Mouse (Mus musculus) monocyte, adult 5-6 weeks (primary cell): ENCODE measurements around the gene Cabp1. TPM values are rescaled to one million over a fixed set of nuclear protein-coding genes. Genes with fewer than 3 reads are reported as not detected.
A peak's percentile ranks its signal among the peaks of the same experiment; 100 is the strongest.

Experiments used
- ATAC-seq: fragments of 153-309, 156-312 bp; replicated peaks from 2 replicates; pipeline ENCODE4 v1.8.0; 2017; ENCODE audit warnings: mild to moderate bottlenecking; ENCODE audit not compliant: low TSS enrichment, insufficient number of reproducible peaks, severe bottlenecking, poor library complexity, low FRiP score
- total RNA-seq: library from RNA; stranded (forward); fragments of 200-1000, 200-491, 200-594 nt; gene quantifications from 3 replicates; pipeline ENCODE4 v1.2.3, GENCODE M21; 2017

Gene Cabp1
- not detected in 3 replicates for total RNA-seq

DNA sequence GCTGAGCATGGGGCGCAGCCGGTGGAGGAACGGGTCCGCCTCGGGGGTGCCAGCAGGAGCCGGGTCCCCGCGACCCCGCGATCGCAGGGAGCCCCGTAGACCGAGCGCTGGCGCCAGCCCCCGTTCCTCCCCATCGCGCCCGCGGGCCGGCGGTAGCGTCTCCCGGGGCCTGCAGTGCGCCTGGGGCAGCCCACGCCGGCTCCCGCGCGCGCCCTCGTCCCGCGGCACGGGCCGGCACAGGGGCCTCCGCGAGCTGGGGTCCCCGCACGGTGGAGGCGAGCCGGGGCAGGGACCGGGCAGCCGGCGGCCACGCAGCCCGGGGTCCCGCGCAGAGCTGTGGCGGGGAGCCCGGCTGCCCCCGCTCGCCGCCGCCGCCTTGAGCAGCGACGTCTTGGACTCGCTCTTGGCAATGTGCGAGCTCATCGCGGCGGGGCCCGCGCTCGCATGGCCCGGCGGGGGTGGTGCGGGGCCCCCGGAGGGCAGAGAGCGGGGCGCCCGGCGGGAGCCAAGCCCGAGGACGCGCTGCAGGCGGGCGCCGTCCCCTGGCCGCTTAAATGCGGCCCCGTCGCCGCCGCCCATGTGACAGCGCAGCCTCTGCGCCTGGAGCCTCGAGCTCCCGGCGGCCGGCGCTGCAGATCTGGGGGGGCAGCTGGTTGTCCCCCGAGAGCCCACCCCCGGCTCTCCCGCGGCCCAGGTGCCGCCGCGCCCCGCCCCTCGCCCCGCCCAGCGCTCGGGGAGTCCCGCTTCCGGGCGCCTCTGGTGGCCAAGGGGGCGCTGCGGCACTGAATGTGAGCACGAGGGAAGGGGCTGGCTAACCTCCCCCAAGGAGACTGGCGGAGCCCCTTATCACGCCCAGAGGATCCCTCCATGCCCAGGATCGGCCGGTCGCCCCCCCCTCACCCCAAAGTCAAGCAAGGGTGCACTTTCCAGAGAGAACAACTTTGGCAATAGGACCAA, at the start of gene Cabp1:
TSS of gene Cabp1 (minus strand) at position 713 of the 957 bp plus-strand sequence.
- no peak for ATAC-seq

DNA sequence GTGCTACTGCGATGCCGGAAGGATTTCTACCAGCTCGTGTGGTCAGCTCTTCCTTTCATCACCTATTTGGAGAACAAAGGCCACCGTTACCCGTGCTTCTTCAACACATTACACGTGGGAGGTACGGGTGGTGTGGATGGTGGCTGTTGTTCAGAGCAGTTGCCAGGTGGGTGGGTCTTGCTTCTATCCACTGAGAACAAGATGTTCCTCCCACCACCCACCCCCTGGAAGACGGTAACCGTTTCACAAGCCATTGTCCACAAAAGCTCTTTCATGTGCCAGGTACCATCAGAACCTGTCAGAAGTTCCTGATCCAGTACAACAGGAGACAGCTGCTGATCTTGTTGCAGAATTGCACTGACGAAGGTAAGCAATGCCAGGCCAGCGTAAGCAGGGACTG, 46.0 kb upstream of the Cabp1 start:
- ATAC-seq, result no peak

DNA sequence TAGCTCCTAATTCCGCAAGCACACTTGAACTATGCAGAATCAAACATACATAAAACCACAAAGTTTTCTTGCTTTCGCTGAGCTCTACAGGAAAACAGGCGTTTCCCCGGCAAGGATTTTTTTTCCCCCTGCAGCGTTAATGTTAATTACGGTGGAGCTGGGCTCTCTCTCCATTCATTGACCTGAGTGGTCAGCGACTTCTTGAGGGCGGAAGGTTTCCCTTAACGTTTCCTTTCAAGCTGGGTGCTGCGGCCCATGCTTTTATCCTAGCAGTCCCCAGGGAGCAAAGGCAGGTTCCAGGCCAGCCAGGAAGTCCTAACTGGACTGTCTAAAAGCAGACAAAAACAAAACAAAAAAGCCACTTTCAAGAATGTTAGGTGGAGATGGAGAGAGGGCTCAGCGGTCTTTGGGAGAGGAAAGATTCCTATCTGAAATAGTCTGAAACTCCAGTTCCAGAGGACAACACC, 44.6 kb upstream of the Cabp1 start:
- ATAC-seq, result no peak

DNA sequence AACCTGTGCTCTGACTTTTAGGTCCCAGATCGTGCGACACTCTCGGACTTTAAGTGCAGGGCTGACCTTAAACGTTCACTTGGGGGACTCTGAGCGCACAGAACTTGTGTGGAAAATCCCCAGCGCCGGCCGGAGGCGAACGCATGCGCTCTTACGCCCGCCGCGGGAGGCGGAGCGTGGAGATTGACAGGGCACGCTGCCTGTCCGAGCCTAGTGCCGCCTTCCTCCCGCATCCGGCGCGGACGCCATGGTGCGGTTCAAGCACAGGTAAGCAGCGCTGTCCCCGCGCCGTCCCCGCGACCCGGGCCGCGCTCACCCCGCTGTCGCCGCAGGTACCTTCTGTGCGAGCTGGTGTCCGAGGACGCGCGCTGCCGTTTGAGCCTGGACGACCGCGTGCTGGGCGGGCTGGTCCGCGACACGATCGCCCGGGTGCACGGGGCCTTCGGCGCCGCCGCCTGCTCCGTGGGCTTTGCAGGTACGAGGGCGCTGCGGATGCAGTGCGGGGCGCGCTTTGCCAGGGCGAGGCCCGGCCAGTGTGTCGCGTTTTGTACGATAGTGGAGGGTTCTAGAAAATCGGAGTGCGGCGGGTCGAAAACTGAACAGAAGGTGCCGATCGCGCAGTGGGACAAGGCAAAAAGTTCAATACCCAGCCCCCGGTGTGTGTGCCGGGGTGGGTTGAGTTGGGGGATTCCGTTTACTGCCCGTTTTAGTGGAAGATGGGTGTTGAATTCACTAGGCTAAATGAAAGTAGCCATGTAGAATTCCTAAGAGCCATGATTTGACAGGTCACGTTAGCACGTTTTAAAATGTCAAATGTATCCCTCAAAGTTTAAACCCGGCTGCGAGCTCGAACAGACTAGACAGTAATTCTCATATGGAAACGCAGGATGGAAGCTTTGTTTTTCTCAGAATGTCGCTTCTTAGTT, 43.9 kb upstream of the Cabp1 start:
- peak; percentile 70 for ATAC-seq

DNA sequence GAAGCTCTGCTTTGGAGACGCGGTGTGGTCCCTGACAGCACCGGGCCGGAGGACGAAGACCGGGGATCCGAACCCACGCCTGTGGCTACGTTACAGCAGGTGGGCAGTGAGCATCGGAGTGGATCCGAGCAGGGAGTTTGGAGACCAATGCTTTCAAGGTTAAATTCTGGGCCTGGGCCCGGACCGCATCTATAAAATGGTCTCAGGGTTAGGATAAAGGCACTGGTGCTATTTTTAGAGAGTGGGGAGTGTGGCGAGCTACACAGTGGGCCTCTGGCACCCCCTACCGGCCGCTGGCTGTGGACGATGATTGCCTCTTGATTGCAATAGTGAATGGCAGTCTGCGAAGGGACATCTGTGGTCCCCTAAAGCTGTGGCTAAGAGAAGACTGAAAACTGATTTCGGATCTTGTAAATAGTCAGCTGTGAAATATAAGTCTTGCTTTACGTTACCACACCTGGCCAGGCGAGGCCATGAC, 41.6 kb upstream of the Cabp1 start, which contains the start of gene Pop5:
TSS of gene Pop5 (plus strand) at position 51 of the 478 bp plus-strand sequence.
- peak; percentile 81 for ATAC-seq

DNA sequence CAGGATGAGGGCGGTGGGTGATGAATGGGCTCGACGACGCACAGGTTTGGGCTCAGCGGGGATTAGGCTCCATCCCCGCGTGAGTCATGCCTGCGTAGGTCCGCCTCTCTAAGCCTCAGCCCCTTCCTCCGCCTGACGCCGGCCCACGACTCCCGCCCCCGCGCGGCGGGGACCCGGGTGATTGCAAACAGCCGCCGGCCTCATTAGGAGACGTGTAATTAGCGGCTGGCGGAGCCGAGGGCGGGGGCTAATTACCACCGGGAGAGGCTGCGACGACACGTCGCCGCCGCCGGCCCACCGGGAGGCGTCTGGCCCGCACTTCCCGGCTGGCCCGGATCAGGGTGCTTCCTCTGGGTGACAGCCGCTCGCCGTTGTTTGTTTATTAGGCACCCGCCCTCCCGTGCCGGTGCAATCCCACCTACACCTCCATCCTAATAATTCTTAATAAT, 41.2 kb upstream of the Cabp1 start:
- 0 out of 2 replicates have a peak, but pooled peaks have one; percentile 4 for ATAC-seq

DNA sequence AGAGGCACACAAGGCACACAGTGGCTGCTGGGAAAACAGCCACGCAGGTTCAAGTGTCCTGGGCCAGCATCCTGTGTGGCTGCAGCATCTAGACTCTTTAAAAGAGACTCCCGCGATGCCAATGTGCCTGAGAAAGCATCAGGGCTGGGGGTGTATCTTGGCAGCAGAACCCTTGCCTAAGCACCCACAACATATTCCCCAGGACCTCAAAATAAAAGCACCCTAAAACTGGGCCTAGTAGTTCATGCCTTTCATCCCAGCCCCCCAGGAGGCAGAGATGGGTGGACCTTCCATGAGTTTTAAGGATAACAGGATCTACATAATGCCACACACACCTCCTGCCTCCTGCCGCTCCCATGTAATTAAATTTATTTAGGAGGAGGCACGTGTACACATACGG, 40.3 kb upstream of the Cabp1 start:
- no peak for ATAC-seq

DNA sequence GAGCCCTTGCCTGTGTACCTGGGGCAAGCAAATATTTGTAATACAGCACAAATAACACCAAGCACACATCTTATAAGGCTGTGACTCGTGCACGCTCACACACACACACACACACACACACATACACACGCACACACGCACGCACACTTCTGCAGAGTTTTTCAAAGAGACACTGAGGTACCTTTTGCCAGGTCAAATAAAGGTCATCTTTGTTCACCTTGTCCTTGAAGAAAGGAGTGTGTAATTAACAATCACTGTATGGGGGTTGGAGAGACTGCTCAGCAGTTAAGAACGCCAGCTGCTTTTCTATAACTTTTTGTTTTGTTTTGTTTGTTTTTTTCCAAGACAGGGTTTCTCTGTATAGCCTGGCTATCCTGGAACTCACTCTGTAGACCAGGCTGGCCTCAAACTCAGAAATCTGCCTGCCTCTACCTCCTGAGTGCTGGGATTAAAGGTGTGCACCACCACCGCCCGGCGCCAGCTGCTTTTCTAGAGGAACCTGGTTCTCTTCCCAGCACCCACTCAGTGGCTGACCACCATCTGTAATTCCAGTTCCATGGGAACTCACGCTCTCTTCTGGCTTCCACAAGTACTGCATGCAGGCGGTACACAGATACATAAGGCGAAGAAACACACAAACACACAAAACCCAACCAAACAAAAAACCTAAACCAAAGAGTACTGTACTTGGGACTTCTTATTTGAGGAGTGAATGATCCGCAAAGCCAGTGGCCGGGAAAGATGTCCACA, 39.0 kb upstream of the Cabp1 start:
- ATAC-seq, result no peak

DNA sequence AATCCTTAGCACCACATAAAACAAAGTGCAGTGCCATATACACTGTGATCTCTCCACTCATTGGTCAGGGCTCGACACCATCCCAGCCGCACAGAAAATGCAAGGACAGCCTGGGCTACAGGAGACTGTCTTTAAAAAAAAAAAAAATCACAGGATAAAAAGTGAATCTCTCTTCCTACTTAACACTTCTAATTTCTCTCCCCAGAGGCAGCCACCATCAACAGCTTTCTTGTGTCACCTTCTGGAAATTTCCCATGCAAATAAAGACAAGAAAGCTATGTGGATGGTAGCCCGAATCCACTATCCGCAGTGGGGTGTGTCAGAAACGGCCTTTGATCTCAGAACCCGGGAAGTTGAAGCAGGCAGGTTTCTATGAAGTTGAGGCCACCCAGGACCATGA, 38.3 kb upstream of the Cabp1 start:
- ATAC-seq, result no peak

DNA sequence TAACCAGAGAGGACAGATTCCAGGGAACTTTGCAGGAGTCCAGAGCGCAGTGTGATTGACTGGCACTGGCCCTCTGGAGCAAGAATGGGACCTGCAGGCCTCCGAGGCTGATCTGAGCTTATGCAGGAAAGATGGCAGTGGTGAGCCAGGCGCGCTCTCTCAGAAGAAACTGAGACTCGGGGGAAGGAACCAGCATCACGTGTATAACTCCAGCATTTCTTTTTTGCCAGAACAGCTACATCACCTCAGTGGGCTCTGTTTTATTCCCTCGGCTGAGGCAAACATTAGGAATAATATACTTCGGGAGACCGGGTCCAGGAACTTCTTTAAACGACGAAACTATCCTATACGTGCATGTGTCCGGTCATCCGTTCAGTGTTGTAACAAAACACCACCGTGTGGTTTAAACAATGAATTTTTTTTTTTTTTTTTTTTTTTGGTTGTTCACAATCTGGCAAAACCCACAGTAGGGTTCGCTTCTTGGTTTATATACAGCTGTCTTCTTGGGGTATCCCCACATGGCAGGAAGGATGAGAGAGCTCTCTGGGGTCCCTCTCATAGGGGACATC, 37.5 kb upstream of the Cabp1 start:
- no peak for ATAC-seq

DNA sequence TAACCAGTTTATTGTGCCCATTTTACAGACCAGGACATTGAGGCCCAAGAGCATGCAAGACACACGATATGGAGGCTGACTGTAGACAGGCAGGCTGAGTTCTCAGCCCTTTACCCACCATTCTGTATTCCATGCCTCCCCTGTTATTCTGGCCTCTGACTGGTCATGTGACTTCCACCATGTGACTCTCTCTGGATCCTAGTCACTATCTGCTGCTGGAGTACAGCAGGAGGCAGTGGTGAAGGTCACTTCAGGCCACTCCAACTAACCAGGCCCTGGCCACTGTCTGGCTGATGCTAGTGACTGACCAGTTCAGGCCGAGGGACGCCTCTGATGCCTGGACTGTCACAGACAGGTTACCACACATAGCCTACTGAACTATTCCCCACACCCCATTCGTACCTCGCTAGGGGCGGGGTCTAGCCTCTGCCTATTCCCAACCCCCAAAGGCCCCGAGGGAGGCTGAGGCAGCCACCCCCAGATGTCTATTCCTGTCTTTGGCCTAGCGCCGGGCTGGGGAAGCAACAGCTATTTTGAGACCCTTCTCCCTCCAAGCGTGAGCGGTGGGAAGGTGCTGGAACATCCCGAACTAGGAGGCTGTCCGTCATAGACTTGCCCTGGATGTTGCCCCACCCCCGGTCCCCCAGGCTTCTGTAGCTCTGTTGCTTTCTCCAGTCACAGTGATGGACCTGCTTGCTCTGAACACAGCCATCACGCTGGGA, 36.8 kb upstream of the Cabp1 start:
- no peak for ATAC-seq

DNA sequence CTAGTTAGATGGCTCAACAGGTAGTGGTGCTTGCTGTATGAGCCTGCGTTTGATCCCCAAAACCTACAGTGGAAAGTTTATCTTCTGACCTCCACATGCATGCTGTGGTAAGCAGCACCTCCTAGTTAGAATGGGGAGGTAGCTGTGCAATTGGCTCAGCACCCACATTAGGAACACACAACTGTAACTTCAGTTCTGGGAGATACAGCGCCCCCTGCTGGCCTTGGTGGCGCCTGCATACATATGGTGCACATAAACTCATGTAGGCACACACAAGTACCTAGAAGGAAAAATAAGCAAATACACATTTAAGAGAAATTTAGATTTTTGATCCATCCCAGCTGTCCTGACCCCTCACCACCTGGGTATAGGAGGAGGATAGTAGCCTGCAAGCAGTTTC, 28.3 kb upstream of the Cabp1 start:
- ATAC-seq, result no peak

DNA sequence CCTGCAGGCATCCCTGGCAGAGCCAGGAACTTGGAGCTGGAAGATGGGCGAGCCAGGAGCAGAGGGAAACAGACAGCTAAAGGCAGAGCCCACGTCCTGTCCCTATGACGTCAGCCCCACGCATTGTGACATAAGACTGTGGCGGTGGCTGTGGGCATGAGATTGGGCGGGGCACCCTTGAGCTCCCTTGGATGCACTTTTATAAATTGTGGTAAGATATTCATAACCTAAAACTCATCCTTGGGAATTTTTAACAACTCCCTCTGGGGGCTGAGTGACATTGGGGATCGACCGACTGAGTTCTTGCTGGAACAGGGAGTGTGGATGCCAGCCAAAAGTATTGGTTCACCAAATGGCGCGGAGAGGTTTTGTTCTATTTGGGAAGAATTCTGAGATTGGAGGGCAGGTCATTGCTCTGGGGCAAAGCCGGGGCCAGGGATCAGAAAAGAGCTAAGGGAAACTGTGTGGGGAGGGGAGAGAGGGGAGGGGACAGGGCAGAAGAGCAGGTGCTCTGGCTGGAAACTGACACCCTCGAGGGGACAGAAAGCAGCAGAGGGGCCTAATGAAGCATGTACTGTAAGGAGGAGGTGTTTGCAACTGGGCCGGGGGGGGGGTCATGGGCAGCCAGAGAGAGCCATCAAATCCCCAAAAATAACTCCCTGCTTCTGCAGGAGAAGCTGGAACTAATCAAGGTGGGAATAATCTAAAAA, 26.9 kb upstream of the Cabp1 start:
- ATAC-seq, result no peak

DNA sequence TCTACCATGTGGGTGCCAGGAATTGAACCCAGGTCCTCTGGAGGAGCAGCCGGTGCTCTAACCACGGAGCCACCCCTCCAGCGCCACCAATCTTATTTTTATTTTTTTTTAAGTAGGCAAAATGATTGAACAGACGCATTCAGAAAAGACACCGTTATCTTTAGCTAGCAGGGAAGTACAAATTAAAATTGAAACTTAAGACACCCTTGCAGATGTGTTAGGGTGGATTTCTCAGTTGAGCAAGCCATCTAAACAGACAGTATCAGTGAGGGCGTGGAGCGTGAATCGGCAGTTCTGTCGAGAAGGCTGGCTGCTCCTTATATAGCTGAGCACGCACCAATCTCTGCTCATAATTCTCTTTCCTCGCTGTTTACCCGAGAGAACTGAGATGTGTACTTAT, 23.8 kb upstream of the Cabp1 start:
- ATAC-seq, result no peak

DNA sequence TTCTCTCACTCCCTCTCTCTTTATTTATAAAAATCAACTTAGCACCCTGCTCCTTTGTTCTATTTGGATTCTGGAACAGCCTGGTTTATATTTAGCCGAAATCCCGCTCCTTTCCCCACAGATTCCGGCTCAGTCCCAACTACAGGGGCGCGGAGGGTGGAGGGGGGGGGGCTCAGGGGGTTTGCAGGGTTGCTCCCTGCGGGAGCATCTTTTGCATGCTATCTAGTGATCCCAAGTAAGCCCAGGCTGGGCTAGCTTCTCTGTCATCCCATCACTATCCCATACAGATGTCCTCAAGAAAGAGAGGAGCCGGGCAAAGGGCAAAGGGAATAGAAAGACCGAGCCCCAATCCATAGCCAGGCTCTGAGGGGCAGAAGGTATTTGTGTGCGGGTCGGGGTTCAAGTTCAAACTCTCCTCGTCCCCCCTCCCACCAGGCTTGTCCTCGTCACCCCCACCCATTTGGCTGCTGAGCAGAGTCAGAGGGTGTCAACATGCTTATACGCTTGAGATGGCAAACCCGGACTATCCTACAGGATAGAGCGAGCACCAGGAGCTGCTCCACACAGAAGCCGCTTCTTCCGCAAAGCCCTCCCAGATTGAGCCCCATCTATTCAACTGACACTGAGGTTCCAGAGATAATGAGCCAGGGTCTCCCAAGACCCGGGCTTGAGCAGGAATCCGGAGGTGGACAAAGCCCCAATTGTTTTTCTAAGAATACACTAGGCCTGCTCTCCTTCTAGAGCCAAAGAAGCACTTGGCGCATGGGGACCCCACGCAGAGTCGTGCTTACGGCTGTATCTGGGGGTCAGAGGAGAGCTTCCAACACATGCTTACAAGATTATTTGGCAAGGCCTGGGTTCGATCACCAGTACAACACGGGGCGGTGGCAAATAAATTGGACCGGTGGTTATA, 21.3 kb upstream of the Cabp1 start:
- ATAC-seq, result no peak

DNA sequence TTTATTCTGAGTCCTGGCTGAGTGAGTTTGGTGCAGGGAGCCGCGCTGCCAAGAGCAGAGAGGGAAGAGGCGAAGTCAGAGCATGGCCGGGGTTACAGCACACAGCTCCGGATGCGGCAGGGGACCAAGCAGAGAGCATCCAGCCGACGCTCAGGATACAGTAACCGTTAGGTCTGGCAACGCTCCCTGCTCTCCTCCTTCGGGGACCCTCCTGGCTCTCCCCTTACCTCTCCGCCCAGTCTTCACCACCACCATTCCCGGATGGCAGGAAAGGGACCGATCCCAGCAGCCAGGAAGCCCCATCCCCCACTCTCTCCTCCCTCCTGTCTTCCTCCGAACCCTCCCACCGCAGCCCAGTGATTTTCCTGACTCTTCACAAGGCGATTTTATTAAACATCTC, 20.7 kb upstream of the Cabp1 start:
- no peak; the same call in 1 of the 2 replicates for ATAC-seq
